Mouse (Mus musculus): ENCODE data around the gene Tbc1d16.

The Tbc1d16 gene

GRCm38 (mm10) chr11:119144801-119145475, 83.4 kb downstream of the Tbc1d16 start:
- DNase-seq (ENCODE audit: low read depth, low spot score): no peak

- DNase-seq (ENCODE audit: low read depth, low spot score): no peak
Measured at GRCm38 (mm10) chr11:119143376-119144002, 84.8 kb downstream of the Tbc1d16 start.

GRCm38 (mm10) chr11:119142615-119143014, 85.7 kb downstream of the Tbc1d16 start:
- DNase-seq (ENCODE audit: low read depth, low spot score): no peak

- no peak for DNase-seq (ENCODE audit: low read depth, low spot score)
Measured at GRCm38 (mm10) chr11:119139026-119139425, 89.3 kb downstream of the Tbc1d16 start.

- no peak for DNase-seq (ENCODE audit: low read depth, low spot score)
Measured at GRCm38 (mm10) chr11:119138205-119138604, 90.1 kb downstream of the Tbc1d16 start.

GRCm38 (mm10) chr11:119134586-119134985, 93.7 kb downstream of the Tbc1d16 start:
- DNase-seq (ENCODE audit: low read depth, low spot score): no peak

- DNase-seq (ENCODE audit: low read depth, low spot score): no peak
Measured at GRCm38 (mm10) chr11:119133437-119134221, 94.7 kb downstream of the Tbc1d16 start.

- DNase-seq (ENCODE audit: low read depth, low spot score): no peak
Measured at GRCm38 (mm10) chr11:119132198-119133035, 95.9 kb downstream of the Tbc1d16 start.

- no peak for DNase-seq (ENCODE audit: low read depth, low spot score)
Measured at GRCm38 (mm10) chr11:119130081-119130765, 98.1 kb downstream of the Tbc1d16 start.

- DNase-seq (ENCODE audit: low read depth, low spot score): peak; percentile 53
Measured at GRCm38 (mm10) chr11:119129281-119130058, 98.8 kb downstream of the Tbc1d16 start.

GRCm38 (mm10) chr11:119128668-119129280, 99.5 kb downstream of the Tbc1d16 start:
- DNase-seq (ENCODE audit: low read depth, low spot score): no peak

GRCm38 (mm10) chr11:119127686-119128473, 100.4 kb downstream of the Tbc1d16 start:
- DNase-seq (ENCODE audit: low read depth, low spot score): no peak

GRCm38 (mm10) chr11:119127147-119127546, 101.2 kb downstream of the Tbc1d16 start:
- no peak for DNase-seq (ENCODE audit: low read depth, low spot score)

- DNase-seq (ENCODE audit: low read depth, low spot score): no peak
Measured at GRCm38 (mm10) chr11:119125929-119126861, 102.1 kb downstream of the Tbc1d16 start.

GRCm38 (mm10) chr11:119124536-119124935, 103.8 kb downstream of the Tbc1d16 start:
- DNase-seq (ENCODE audit: low read depth, low spot score): no peak

- DNase-seq (ENCODE audit: low read depth, low spot score): peak; percentile 78
Measured at GRCm38 (mm10) chr11:119123522-119124319, 104.6 kb downstream of the Tbc1d16 start.

- DNase-seq (ENCODE audit: low read depth, low spot score): no peak
Measured at GRCm38 (mm10) chr11:119122396-119122795, 105.9 kb downstream of the Tbc1d16 start.
